Mouse (Mus musculus) retina, postnatal 7 days (tissue): ENCODE results near the gene Zbtb9.

Experiments used
- DNase-seq: peaks from one replicate; pipeline ENCODE4 v3.0.0-alpha.2; 2012; ENCODE audit warnings: low read depth, low spot score

Gene Zbtb9

DNA sequence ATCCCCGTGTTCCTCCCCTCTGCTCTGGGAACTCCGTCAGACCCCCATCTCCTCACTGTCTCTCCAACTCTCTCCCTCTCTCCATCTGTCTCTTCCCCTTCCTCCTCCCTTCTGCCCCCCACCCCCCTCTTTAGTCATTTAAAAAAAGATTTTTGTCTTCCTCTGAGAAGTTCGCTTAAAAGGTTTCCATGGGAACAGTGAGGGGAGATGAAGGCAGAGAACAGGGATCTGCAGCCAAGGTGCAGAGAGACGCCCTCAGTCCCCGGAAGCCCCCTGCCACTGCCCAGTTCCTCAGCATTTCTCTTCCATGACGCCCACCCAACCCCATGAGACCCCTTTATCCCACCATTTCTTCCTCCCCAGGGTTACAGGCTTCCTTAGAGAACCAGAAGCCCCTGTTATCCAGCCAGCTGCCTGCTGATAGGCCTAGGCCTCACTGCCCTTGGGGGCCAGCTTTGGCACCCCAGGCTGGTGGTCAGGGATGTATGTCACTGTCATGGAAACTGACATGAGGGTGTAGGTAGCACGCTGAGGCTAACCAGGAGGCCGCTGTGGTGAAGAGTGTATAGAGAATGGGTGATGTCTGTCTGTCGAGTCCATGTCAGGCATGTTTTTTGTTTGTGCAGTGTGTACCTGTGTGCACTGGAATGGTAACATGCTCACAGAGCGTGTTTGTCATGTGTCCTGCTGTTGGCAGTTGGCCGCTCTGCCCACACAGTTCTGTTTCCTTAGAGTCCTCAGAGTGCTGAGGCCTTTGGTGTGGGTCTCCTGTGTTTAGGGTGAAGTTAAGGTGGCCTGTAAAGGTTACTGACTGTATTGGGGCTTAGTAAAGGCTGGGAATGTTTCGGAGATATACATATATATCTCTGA is 25.5 kb upstream of the Zbtb9 start:
- no peak for DNase-seq

DNA sequence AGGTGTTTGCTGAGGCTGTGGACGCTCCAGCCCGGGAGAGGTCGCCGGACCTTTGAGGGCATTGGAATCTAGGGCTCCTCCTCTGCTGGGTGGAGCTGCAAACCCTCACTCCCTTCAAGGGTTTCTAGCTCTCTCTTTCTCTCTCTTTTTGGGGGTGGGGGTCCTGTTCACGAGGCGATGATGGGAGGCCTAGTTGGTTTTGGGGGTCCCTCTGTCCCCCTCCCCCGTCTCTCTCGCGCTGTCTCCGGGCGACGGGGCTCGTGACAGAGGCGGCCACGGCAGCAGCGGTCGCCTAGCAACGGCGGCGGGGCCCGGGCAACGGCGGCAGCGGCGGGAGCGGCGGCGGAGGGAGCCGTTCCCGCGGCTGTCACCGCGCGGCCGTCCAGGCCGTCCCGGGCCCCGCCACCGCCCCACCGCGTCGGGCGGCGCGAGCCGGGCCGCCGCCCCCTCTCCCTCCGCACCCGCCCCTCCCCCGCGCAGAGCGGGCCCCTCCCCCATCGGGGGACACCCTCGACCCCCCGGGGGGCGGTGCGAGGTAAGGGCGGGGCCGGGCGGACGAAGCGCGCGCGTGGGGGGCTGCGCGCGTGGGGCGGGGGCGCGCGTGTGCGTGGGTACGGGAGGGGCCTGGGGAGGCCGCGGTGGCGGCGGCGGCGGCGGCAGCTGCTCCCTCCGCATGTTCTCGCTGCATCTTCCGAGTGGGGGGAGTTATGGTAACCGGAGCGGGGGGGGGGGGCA is 24.5 kb upstream of the Zbtb9 start:
- DNase-seq = no peak

DNA sequence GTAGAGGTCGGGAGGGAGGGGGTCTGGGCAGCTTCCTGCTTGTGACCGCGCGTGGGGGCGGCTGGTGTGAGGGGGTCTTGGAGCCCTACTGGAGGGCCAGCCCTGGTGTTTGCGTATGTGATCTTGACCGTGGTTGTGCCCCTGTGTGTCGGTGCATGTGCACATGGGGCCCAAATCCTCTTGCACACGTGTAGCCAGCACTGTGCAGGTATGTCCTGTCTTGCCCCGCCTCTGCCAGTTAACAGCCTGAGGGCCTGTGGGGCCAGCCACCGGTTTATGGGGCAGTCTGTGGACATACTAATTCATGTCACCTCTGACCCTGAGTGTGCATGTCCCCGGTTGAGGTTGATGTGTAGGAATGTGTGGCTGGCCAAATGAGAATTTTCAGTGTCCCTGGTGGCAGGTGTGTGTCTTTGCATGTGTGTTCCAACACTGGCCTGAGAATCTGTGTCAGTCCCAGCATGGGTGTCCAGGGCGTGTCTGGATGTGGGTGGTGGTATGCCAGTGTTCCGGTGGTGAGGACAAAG is 23.9 kb upstream of the Zbtb9 start:
- no peak for DNase-seq

DNA sequence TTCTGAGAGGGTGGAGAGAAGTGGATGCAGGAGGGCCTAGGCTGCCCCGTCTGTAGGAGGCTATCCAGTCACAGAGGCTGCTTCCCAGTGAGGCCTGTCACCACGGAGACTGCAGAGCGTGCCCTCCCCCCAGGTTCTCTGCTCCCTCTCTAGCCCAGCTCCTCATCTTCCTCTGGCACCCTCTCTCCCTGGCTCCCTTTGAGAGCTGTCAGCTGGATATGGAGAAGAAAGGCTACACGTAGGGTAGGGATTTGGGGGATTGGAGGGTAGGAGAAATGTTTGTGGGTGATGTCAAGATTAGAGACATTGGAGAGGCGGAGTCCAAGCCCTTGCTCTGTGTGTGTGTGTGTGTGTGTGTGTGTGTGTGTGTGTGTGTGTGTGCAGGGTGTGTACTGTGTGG is 23.1 kb upstream of the Zbtb9 start:
- DNase-seq = no peak

DNA sequence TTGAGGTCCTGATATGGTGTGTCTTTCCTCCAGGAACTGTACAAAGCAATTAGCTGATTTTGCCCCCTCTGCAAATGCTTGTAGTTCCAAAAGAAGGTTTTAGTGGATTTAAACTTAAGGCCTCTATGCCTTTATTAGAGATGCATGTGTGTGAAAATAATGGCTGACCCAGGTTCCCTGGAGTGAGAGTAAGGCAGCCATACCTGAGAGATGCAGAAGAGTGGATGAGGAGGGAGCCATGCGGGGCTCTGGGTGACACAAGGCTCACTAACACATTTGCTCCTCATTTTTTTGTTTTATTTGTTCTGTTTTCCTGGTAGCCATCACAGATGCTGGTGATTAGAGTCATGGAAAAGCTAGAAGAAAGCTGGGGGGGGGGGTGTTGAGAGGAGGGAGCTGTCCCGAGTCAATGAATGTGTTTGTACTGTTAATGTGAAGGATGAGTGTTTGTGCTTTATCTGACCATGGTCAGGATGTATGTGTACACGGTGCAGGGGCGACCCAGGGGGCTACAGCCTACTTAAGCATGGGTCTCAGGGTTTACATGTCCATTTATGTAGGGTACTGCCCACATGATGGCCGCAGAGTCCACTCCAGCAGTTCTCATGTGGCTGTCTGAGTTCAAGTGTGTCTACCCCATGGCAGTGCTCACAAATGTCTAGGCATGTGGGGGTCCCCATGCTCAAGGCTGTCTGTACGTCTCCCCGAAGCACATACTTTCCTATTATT is 22.2 kb upstream of the Zbtb9 start:
- DNase-seq = no peak

DNA sequence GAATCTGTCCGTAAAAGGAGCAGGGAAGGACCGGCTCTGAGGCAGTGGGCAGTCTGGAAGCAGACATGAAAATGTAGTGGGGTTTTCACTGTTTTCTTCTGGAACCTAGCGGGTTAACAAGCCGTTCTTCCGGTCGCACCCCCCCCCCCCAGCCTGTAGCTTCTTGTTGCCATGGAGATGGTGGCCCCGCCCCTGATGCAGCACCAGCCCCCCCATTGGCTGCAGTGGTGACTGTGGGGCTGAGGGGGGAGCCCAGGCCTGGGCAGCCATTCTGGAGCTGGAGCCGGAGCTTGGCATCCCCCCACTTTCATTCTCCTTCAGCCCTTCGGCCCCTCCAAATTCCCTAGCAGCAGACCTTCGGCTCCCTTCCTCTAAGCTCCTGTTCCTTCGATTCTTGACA is 21.6 kb upstream of the Zbtb9 start:
- no peak for DNase-seq

DNA sequence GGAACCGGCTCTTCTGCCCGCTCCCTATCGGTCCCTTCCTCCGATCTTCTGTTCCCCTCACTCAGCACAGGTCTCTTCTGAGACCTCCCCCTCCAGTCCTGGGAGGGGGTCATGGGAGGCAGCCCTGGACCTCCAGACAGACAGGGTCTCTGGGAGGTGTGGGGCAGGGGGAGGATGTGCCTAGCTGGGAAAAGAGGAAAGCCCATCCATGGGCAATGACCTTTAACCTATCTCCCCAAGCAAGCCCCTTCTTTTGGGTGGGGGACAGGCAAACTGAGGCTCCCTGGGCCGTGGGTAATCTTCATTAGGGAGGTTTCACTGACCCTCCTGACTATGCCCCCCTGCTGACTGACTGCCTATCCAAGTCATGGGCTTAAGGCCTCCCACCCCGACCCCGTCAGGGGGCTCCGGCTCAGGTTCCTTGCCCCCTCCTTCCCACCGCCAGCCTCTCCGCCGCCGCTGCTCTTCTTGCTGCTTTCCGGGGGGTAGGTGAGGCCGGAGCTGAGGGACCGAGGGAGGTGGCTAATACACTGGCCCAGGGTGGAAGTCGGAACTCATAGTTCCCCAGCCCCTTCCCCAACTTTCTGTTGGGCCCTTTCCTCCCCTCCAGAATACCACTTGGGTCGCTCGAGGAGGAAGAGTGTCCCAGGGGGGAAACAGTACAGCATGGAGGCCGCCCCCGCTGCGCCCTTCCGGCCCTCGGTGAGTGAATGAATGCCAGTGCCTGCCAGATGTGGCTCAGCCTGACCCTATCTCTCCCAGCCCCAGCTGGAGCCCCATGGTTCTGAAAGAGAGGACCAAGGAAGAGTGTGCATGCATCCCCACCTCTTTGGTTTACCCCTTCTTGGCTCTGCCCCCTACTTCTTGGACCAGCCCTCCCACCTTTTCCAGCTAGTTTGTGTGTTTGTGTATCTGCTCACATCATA is 20.8 kb upstream of the Zbtb9 start:
- no peak for DNase-seq

DNA sequence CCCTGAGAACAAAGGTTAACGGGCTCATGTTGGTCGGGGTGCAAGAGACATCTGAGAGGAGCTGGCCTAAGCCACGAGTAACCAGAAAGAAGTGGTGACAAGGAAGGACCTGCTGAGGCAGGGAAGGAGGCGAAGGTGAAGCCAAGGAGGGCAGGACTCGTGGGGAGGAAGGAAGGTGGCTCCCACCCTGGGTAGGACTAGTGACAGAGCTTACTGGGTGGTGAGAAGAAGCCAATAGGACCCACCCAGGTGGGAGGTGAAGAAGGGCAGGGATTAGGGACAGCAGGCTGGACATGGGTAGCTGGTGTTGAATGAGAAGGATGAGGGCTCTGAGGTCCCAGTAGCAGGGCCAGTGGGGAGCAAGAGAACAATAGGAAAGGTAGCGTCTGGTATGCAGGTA is 19.8 kb upstream of the Zbtb9 start:
- DNase-seq = no peak

DNA sequence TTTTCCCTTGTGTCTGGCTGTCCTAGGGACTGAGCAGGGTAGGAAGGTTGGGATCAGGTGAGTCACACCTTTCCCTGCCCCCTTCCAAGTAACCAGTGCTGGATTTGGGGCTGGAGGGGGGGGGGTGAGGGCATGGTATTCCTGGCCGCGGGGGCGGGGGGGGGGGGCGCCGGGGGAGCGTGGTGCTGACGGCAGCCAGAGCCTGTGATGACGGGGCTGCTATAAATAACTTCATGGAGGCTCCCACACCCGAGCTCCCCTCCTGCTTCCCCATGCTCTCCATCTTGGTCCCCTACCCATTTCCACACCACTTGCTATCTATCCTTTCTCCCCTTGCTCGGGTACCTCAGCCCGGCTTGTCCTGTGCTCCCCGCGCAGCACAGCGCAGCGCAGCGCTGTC is 19.2 kb upstream of the Zbtb9 start:
- DNase-seq = no peak

DNA sequence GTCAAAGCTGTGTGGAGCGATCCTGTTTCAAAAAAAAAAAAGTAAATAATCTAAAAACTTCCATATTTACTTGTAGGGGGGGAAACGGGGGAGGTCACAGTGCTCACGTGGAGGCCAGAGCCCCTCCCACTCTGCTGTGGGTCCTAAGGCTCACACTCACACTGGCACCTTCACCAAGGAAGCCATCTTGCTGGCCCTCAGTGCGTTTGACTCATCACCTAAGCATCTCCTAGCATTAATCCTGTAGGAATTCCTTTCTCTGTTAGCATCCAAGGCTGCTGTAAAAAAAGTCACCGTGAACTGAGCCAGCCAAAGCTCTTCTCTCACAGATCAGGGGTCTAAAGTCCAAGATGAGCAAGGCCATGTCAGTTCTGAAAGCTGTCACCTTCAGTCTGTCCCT is 16.7 kb upstream of the Zbtb9 start:
- DNase-seq = no peak

DNA sequence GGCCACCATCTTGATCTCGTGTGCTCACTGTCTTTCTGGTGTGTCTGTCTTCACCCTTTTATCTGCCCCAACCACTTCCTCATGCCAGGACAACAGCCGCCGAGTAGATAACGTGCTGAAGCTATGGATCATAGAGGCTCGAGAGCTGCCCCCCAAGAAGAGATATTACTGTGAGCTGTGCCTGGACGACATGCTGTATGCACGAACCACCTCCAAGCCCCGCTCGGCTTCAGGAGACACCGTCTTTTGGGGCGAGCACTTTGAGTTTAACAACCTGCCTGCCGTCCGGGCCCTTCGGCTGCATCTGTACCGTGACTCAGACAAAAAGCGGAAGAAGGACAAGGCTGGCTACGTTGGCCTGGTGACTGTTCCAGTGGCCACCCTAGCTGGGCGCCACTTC is 16.1 kb upstream of the Zbtb9 start:
- no peak for DNase-seq

DNA sequence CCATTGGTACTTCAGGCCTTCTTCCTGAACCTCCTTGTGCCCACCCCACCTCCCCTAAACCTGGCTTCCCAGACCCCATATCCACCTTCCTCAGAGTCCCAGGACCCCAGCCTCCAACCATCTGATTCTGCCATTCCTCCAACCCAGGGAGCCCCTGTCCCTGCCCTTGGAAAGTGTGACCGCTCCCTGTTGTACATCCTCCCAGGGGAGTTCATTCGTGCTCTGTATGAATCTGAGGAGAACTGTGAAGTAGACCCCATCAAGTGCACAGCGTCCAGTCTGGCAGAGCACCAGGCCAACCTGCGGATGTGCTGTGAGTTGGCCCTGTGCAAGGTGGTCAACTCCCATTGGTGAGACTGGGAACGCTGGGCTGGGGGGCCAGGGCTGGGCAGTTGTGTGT is 15.1 kb upstream of the Zbtb9 start:
- no peak for DNase-seq

DNA sequence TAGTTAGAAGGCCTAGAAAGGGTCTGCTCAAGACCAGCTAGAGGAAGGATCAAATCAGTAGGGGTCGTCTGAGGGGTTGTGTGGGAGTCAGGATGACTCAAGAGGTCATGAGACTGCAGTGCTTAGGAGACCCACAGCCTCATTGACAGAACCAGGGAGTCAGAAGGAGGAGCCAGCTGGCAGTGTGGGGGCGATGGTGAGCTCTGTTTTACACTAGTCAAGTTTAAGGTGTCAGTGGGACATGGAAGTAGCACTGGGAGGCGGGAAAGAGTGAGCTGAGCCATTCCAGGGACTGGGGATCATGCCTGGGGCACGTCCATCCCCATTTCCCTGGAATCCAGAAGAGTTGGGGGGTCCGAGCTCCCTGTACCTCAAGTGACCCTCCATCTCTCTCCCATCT is 14.1 kb upstream of the Zbtb9 start:
- DNase-seq = no peak

DNA sequence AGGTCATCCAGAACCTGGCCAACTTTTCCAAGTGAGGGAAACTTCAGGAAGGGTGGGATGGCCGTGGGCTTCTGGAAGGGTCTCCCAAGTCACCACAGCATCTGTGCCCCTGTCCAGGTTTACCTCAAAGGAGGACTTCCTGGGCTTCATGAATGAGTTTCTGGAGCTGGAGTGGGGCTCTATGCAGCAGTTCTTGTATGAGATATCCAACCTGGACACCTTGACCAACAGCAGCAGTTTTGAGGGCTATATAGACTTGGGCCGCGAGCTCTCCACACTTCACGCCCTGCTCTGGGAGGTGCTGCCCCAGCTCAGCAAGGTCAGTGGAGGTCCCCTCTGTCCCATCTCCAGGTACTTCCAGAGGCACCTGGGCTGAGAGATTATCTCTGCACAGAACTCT is 13.2 kb upstream of the Zbtb9 start:
- DNase-seq = no peak

DNA sequence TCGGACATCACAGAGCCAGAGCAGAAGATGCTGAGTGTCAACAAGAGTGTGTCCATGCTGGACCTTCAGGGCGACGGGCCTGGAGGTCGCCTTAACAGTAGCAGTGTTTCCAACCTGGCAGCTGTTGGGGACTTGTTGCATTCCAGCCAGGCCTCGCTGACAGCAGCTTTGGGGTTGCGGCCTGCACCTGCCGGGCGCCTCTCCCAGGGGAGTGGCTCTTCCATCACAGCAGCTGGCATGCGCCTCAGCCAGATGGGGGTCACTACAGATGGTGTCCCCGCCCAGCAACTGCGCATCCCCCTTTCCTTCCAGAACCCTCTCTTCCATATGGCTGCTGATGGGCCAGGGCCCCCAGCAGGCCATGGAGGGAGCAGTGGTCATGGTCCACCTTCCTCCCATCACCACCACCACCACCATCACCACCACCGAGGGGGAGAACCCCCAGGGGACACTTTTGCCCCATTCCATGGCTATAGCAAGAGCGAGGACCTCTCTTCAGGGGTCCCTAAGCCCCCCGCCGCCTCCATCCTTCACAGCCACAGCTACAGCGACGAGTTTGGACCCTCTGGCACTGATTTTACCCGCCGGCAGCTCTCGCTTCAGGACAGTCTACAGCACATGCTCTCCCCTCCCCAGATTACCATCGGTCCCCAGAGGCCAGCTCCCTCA is 11.3 kb upstream of the Zbtb9 start:
- DNase-seq = no peak

DNA sequence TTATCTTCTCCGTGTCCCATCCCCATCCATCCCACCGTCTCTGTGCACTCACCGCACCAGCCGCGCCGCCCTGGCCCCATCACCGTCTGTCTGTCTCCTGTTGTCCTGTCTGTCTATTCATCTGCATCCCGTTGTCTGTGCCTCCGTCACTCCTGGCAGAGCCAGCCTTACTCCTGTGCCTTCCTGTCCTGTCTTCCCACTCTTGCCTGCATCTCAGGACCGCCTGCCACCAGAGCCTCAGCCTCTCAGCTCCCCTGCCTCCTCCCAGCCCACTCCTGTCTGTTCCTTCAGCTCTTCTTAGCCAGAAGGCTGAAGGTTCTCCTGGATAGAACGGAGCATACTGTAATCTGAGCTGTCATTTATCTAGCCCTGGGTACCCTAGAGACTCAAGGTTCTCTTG is 6.0 kb upstream of the Zbtb9 start:
- no peak for DNase-seq

DNA sequence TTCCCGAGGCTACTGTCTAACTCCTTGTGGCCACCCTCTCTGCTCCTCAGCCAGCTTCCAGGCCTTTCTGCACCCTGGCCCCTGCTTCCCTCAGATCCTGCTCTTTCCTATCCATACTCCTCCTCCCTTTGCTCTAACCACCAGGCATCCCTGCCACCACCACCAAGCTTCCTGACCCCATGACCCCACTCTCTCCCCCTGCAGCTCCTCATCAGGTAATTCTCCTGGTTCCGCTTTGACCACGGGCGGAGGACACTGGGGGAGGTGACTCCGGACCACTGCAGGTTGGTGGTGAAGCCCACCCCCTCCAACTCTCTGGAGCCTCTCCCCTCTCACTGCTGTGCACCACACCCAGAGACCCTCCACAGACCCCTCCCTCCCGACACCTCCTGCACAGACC is 5.5 kb upstream of the Zbtb9 start:
- no peak for DNase-seq

DNA sequence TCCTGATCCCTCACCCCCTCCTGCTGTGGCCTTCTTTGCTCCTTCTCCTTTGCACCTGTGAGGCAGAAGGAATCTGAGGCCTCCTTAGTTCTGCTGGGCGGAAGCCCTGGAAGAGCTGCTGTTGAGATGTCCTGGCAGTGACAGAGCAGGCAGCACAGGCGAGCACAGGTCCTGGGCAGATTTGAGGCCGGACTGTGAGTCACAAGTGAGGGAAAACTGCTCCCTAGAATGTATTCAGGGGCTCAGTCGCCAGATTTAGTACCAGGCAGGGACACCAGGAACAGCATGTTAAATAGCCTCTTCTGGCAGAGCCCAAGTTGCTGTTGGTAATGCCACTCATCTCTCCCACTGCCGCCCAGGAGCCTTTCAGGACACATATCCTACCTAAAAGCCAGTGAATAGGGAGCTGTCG is 4.8 kb upstream of the Zbtb9 start:
- DNase-seq = no peak

DNA sequence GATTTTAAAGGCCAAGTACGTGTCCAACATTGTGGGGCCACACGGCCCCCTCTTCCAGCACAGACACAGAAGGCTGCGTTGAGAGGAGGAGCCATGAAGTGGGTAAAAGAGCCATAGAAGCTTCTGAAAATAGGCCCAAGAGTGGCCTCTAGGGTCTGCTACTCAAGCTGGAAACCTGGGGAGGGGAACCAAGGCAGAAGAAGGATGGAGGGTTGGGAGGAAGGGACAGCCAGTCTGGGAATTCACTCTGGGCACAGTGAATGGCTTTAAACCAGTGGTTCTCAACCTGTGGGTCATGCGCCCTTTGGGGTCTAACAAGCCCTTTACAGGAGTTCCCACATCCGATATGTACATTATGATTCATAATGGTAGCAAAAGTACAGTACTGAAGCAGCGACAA is 3.7 kb upstream of the Zbtb9 start:
- no peak for DNase-seq

DNA sequence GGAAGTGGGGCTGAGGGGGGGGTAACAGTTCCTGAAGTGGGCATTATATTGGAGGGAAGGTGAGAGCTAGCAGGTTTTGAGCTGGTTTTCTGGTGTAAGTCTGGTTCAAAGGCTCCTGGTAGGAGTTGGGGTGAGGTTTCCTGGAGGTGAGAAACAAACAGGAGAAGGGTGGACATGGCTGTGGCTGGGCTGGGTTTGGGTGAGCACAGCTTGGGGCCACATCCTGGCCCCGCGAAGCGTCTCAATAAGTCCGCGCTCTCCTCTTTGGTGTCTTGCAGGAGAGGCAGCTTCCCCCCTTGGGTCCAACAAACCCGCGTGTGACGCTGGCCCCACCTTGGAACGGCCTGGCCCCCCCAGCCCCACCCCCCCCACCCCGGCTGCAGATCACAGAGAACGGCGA is 2.7 kb upstream of the Zbtb9 start:
- DNase-seq = no peak
